Mouse (Mus musculus): ENCODE data around the gene Gm26992.

Gene Gm26992

DNA sequence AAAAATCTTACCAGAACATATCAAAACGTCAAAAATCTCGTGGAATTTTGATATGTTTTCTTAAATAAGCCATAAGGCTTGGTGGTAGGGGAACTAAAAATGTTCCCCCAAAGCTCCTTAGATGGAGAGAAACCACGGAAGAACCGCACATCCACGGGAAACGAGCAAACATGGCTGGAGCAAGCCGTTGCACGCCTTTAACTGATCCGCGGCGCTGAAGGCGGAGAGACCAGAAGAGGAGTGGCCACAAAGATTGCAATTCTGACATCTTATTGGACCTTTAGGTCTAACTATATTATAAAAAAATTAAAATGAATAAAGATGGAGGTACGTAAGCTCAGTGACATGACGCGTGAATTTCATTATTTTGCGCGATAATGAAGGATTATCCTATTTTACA lies 61.2 kb downstream of the Gm26992 start:
- peak; percentile 70 for DNase-seq (ENCODE audit: low spot score)

DNA sequence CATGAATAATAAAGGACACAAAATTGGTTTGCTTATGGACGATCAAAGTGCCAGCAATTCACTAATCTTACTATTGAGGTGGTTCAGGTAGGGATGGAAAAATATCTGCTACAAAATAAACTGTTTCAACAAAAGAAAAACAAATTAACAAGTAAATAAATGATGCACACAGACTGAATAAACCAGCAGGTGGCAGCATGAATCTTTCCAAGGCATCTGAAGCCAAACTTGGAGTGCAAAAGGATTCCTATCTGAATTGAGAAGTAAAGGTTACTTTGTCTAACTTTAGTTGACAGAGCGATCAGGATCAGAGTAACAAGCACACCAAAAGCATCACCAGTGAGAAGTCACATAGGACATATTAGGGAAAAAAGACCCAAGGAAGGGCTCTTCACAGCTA lies 62.2 kb downstream of the Gm26992 start:
- peak; percentile 73 for DNase-seq (ENCODE audit: low spot score)

DNA sequence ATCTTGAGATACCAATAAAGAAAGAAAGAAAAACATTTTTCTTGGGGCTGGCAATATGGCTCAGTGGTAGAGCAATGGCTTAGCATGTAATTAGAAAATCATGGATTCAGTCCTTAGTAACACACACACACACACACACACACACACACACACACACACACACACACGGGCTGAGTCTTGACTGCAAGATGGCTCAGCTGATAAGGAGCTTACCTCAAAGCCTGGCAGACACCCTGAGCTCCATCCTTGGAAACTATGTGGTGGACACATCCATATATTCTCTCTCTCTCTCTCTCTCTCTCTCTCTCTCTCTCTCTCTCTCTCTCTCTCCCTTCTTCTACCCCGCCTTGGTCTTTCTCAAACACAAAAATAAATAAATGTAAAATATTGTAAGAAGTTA lies 69.0 kb downstream of the Gm26992 start:
- DNase-seq (ENCODE audit: low spot score), result no peak

DNA sequence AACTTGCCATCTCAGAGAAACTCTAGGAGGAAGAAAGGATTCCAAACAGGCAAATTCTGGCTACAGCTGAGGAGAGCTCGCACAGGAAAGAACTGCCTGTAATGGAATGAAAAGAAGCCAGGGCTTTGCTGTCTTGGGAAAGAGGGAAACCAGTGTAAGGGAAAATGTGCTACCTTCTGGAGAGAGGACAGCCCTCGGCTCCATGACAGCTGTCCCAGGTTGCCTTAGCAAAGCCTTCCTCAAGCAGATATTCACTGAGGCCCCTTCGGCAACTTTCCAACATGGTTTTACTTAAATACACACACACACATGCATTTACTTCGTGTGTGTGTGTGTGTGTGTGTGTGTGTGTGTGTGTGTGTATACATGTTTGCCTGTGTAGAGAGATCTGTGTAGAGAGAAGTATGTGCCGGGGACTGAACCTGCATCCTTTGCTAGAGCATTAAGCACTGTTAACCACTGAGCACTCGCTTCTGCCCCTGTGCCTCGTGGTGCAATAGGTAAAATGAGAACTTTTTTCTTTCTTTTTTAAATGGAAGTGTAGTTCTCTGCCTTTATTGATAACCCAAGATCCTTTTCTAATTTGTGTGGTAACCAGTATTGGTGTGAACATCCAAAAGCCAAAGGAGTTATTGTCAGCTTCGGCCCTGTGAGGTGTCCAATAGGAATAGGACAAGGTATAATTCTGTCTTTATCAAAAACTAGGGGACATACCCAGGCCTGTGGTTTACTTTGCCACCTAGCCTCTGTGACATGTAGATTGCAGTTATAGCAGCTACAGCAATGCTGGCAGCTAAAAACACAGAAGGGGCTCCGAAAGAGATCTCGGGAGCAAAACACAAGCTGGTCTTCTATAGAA lies 70.8 kb downstream of the Gm26992 start:
- no peak for DNase-seq (ENCODE audit: low spot score)

DNA sequence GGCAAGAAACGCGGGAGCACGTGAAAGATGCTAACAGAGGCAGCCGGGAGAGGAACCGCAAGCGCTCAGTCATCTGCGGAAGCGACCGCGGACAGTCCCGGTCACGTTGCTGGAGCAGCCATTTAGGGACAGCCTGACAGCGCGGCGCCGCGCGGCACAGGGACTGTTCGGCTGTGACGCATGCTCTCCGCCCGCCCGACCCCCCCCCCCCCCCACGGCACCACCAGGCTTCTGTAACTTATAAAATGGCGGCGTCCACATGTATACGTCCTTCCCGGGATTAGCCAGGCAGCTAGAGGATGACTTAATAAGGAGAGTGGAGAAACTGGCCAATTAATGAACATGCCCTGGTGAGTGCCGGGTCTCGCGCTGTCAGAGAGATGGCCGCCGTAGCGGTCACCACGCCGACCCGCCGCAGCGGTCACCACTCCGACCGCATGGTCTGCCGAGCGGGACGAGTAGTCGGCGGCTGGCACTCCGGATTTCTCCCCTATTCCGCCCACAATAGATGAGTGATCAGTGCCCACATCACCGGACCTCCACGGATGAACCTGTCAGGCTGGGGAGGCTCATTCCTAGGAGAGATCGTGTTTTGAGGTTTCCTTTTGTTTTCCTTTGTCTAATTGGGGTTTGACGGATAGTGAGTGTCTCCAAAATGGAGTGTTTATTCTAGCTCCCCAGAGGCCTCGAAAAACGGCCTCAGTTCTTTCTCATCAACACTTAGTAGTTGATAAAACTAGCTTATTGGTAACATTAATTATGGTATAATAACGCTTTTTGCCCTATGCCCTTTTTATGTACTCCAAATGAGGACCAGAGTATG lies 71.8 kb downstream of the Gm26992 start:
- DNase-seq (ENCODE audit: low spot score), result peak; percentile 76

DNA sequence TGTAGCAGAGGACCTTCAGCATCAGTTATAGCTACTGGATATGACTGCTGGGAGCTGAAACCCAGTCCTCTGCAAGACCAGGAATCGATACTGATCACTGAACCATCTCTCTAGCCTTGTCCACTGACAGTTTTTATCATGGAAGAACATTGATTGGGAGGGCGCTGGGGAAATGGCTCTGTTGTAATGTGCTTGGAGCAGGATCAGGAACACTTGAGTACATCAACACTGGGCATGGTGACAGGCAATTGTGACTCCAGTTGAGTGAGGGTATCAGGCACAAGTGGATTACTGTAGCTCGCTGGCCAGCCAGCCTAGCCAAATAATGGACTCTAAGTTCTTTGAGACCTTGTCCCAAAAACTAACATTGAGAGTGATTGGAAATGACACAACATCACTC lies 77.6 kb downstream of the Gm26992 start:
- no peak for DNase-seq (ENCODE audit: low spot score)

DNA sequence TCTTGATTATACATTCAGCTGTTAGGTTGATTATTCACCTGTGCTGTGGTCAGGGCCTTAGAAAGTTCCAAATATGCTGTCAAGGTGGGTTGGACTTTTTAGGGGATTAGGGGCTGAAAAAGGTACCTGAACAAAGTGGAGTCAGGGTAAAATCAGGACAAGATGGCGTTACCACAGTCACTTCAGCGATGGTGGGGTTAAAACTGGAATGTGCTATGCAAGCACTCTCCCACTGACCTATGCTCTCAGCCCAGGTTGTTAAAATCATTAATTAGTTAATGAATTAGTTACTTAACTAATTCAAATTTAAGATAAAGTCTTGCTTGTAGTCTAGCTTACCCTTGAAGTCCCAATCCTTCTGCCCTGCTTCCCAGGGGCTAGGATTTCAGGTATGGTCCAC lies 78.3 kb downstream of the Gm26992 start:
- no peak for DNase-seq (ENCODE audit: low spot score)

DNA sequence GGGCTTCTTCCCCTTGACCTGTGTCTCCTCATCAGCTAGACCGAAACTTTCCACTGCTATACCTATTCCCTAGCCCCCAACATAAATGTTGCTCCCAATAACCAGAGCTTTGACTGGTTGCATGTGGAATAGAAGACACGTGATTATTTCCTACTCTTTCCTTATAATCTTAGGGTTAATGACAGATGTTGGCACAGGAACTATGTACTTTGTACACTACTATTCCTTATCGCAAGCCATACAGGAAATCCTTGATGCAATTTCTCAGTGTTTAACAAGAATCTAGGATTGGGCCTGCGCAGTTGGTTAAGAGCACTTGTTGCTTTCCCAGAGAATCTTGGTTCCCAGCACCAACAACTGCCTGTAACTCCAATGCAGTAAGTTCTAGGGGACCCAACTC lies 86.4 kb downstream of the Gm26992 start:
- no peak for DNase-seq (ENCODE audit: low spot score)

DNA sequence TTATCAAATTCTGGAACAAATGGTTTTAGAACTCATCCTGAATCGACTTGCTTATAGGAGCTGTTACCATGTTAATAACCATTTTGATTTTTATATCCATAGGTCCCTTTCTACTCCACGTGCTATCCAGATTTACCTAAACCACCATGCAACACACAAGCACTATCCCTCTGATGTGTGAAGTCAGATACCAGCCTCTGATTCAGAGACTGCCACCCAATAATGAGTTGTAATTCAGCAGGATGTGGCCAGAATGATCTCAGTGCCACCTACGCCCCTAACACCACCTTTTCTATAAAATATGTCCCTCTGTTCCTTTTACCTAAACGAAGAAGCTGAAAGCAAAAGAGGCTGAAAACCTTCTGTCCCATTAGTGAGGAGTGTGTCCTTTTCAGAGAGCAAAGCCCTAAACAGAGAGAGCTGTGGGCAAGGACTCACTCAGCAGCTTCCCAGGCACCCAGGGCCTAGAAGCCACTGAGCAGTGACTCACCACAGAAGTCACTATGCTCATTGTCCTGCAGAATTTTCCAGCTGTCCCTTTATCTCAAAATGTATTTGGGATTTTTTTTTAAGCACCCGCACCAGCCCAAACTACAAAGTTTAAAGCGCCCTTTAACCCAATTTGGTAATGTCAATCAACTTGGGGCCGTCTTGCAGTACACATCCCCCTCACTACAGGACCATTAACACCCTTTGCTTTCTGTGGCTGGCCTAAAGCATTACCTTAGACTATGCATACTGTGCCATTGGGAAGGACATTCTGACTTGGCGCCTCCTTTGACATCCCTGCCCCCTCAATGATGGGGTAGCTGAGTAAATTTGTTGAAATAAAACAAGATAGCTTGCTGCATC lies 87.6 kb downstream of the Gm26992 start:
- no peak for DNase-seq (ENCODE audit: low spot score)

DNA sequence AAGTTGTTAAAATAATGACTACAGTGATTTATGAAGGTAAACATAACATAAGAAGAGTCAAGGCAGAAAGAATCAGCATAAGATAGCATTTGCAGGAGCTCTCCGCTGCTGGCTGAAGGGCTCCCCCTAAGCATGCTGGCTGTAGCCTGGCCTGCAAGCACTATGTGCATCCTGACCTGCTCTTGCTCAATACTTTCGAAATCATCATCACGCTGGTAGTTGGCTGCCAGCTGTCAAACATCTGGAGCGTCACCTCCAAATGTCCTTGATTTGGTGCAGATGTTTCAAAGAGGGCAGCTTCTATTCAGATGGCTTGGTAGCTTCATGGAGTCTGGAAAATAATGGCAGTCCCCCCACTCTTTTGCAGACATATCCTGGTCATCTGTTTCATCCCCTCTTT lies 93.0 kb downstream of the Gm26992 start:
- peak; percentile 51 for DNase-seq (ENCODE audit: low spot score)

DNA sequence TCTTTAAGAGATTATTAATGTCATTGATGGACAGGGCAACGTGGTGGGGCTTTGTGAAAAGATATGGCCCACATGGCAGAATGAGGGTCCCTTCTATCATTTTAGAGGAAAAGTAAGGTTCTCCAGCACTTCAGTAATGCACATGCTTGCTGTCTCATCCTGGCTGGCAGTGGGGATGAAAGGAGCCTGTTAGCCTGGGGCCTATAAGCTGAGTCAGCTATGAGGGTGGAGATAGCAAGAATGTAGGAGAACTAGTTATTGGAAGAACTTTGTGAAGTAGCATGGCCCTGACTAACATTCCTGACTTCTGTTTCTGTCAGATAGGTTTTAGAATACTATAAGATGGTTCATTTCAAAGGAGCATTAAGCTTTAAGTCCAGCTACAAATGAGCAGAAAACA lies 93.5 kb downstream of the Gm26992 start:
- DNase-seq (ENCODE audit: low spot score), result no peak

DNA sequence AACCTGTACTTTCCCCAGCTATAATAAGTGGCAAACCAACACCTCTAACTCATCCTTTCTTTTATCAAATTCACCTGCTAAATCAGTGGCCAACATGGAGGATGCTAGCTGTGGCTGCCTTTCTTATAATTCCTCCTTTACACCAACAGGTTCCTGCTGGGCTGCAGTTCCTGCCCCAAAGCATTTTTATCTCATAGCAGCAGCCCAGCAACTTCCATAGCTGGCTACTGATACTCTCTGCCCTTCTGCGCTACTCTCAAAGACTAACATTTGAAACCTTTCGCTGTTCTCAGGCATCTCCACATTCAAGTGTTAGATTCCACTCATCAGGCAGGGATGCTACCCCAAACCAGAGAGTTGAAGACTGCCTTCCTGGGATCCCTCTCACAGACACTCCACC lies 97.0 kb downstream of the Gm26992 start:
- no peak for DNase-seq (ENCODE audit: low spot score)

DNA sequence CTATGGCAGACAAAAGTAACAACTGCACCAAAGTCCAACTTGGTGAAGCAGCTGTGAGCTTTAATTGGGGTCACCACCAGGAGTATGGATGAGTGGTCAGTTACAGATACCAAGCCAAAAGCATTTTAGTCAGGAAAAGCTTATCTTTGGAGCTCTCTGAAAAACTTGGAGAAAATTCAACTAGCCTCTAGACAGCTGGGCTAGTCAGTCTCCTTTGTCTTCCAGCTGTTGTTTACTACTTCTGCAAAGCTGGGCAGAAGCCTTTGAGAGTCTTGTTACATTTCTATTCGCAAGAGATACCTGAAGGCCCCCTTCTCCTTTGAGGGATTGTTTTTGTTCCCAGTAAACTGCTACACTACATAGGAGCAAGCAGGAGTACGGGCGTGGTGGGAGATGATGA lies 97.7 kb downstream of the Gm26992 start:
- DNase-seq (ENCODE audit: low spot score), result no peak

DNA sequence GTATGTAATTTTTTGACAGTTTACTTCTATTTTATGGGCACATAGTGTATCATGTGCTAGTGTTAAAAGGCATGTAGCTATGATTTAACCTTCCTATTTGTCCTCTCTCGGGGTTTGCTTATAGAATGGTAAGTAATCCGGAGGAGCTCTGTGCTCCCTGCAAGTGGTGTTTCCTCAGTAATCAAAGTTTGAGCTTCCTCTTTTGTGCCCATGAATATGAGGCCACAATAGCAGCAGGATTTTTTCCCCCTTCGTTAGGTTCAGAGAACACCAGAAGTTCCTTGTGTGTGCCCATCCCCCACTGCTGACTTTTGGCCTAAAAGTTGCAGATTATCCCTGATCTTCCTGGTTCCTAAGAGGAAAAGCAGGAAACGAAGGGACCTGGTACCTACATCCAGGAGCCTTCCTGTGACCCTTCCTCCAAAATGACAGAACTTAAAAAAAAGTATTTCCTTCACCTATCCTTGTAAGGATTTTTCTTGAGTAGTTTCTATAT lies 99.5 kb downstream of the Gm26992 start:
- DNase-seq (ENCODE audit: low spot score), result no peak

DNA sequence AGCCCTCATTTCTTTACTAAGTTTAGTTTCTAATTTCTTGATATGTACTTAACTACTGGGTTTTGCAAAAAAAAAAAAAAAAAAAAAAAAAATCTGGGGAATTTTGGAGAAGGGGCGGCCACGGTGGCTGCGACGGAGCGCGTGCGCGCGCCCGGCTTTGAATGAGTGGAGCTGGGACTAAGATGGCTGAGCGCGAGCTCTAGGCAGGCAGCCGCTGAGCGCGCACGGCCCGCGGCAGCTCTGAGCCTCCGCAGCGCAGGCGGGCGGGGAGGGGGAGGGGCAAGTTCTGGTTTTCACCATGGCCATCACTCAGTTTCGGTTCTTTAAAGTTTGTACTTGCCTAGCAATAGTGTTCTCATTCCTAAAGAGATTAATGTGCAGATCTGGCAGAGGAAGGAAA lies 107.4 kb downstream of the Gm26992 start:
- peak; percentile 77 for DNase-seq (ENCODE audit: low spot score)

Data from lung, postnatal 25 days (tissue).